Mouse (Mus musculus) hindbrain, embryonic 13.5 days (tissue): ENCODE results near the gene Gpd1l. TPM values are rescaled to one million over a fixed set of nuclear protein-coding genes. Genes with fewer than 3 reads are reported as not detected.
A peak's percentile ranks its signal among the peaks of the same experiment; 100 is the strongest.

Experiments
- ATAC-seq: fragments of 200-750 bp; cut with Nextera tagmentation; 2 replicates; pipeline ENCODE4 v1.8.0; 2017; ENCODE audit warnings: moderate TSS enrichment; ENCODE audit not compliant: low FRiP score
- H3K27ac ChIP-seq: fragments of 300-500 bp; sonication (generic); 2 replicates; pipeline ENCODE4 v1.5.1; 2015; ENCODE audit warnings: inconsistent platforms, mild to moderate bottlenecking, moderate library complexity
- H3K27me3 ChIP-seq: fragments of 300-500 bp; sonication (generic); 2 replicates; pipeline ENCODE4 v1.6.1; 2015; ENCODE audit warnings: mild to moderate bottlenecking, inconsistent platforms
- H3K36me3 ChIP-seq: fragments of 300-500 bp; sonication (generic); 2 replicates; pipeline ENCODE4 v1.6.1; 2015; ENCODE audit warnings: mild to moderate bottlenecking, inconsistent platforms
- H3K4me1 ChIP-seq: fragments of 300-500 bp; sonication (generic); replicated peaks from 2 replicates; pipeline ENCODE4 v1.6.1; 2015; ENCODE audit warnings: inconsistent platforms
- H3K4me2 ChIP-seq: fragments of 300-500 bp; sonication (generic); 2 replicates; pipeline ENCODE4 v1.6.1; 2015; ENCODE audit warnings: inconsistent platforms, mild to moderate bottlenecking, moderate library complexity
- H3K4me3 ChIP-seq: fragments of 300-500 bp; sonication (generic); 2 replicates; pipeline ENCODE4 v1.5.1; 2015; ENCODE audit warnings: mild to moderate bottlenecking, inconsistent platforms
- H3K9ac ChIP-seq: fragments of 300-500 bp; sonication (generic); 2 replicates; pipeline ENCODE4 v1.6.1; 2015; ENCODE audit warnings: mild to moderate bottlenecking, inconsistent platforms
- H3K9me3 ChIP-seq: fragments of 300-500 bp; sonication (generic); 2 replicates; pipeline ENCODE4 v1.6.1; 2016; ENCODE audit warnings: inconsistent platforms
- WGBS: fragments of 180-500 bp; shearing (Covaris S2); methylation state at CpG from one replicate; pipeline ENCODE4 v1.1.7; 2015; 5-methylcytosine and 5-hydroxymethylcytosine counted together
- polyA plus RNA-seq: library from polyadenylated mRNA; unstranded; fragments of >200 nt; fragmentation: Nextera tagmentation; extraction: Ambion mirVana; gene quantifications from 2 replicates; pipeline ENCODE4 v1.2.1, GENCODE M21; 2015

Gpd1l gene
- polyA plus RNA-seq, 1 experiment from 2014 or later, result 22.4 TPM

GRCm38 (mm10) chr9:114924511-114924910, 9.3 kb downstream of the Gpd1l start:
- Histone ChIP-seq H3K4me3 (no peak overlapping the region), H3K9me3 (no peaks in the 10 kb centered on the region), H3K4me1 (peaks cover 12% of the 10 kb centered on the region), H3K4me2 (no peak overlapping the region), H3K9ac (peak overlapping the region; percentile 19; the same call in 1 of the 2 replicates), H3K27me3 (no peaks in the 10 kb centered on the region), H3K36me3 (peaks cover 3% of the 10 kb centered on the region; the same call in 1 of the 2 replicates), H3K27ac (no peak overlapping the region)
- no peak for ATAC-seq
- 59% methylated on average over 5 of the region's 5 CpGs for WGBS

- 59% methylated on average over 5 of the region's 5 CpGs for WGBS
- H3K4me1 ChIP-seq, result peaks cover 12% of the 10 kb centered on the region
- no peaks in the 10 kb centered on the region for H3K9me3 ChIP-seq
Measured at GRCm38 (mm10) chr9:114922209-114922608, 11.6 kb downstream of the Gpd1l start.

GRCm38 (mm10) chr9:114921352-114922081, 12.3 kb downstream of the Gpd1l start:
- H3K4me1 ChIP-seq, result peaks cover 12% of the 10 kb centered on the region
- no peaks in the 10 kb centered on the region for H3K9me3 ChIP-seq
- ATAC-seq, result no peak
- H3K9ac ChIP-seq, result no peak overlapping the region
- no peaks in the 10 kb centered on the region for H3K27me3 ChIP-seq
- 72% methylated on average over 2 of the region's 2 CpGs for WGBS
- no peak overlapping the region for H3K27ac ChIP-seq
- H3K4me2 ChIP-seq, result no peak overlapping the region
- peaks cover 29% of the 10 kb centered on the region for H3K36me3 ChIP-seq
- no peak overlapping the region for H3K4me3 ChIP-seq

More at GRCm38 (mm10) chr9:114922209-114922608, 11.6 kb downstream of the Gpd1l start:
- no peak overlapping the region for H3K4me3 ChIP-seq
- ATAC-seq, result no peak
- no peak overlapping the region for H3K4me2 ChIP-seq
- H3K9ac ChIP-seq, result no peak overlapping the region
- peaks cover 22% of the 10 kb centered on the region for H3K36me3 ChIP-seq
- no peaks in the 10 kb centered on the region for H3K27me3 ChIP-seq
- H3K27ac ChIP-seq, result no peak overlapping the region

- Histone ChIP-seq H3K9ac (no peak overlapping the region), H3K27me3 (no peaks in the 10 kb centered on the region), H3K4me1 (peaks cover 12% of the 10 kb centered on the region), H3K27ac (no peak overlapping the region), H3K9me3 (no peaks in the 10 kb centered on the region), H3K36me3 (peaks cover 38% of the 10 kb centered on the region), H3K4me2 (no peak overlapping the region), H3K4me3 (no peak overlapping the region)
- no peak for ATAC-seq
- 90% methylated on average over 9 of the region's 9 CpGs for WGBS
Measured at GRCm38 (mm10) chr9:114920569-114920968, 13.2 kb downstream of the Gpd1l start.

- peaks cover 6% of the 10 kb centered on the region for H3K4me1 ChIP-seq
- H3K9me3 ChIP-seq, result no peaks in the 10 kb centered on the region
- ATAC-seq, result no peak
- H3K4me3 ChIP-seq, result no peak overlapping the region
- no peaks in the 10 kb centered on the region for H3K27me3 ChIP-seq
- H3K9ac ChIP-seq, result no peak overlapping the region
- H3K36me3 ChIP-seq, result peaks cover 61% of the 10 kb centered on the region
- H3K27ac ChIP-seq, result no peak overlapping the region
- 47% methylated on average over 18 of the region's 18 CpGs for WGBS
- H3K4me2 ChIP-seq, result no peak overlapping the region
Measured at GRCm38 (mm10) chr9:114912680-114913649, 20.8 kb downstream of the Gpd1l start.

- H3K4me3 ChIP-seq, result no peak overlapping the region
Measured at GRCm38 (mm10) chr9:114907509-114907908, 26.3 kb downstream of the Gpd1l start.

GRCm38 (mm10) chr9:114895919-114896318, 37.9 kb downstream of the Gpd1l start:
- H3K36me3 ChIP-seq, result peaks cover 4% of the 10 kb centered on the region; the same call in 1 of the 2 replicates
- H3K27me3 ChIP-seq, result no peaks in the 10 kb centered on the region
- H3K9me3 ChIP-seq, result no peaks in the 10 kb centered on the region
- H3K4me3 ChIP-seq, result no peak overlapping the region
- no peak for ATAC-seq
- H3K27ac ChIP-seq, result no peak overlapping the region
- no peak overlapping the region for H3K9ac ChIP-seq
- H3K4me2 ChIP-seq, result no peak overlapping the region
- no peaks in the 10 kb centered on the region for H3K4me1 ChIP-seq
- 73% methylated on average over 4 of the region's 4 CpGs for WGBS

More at GRCm38 (mm10) chr9:114907509-114907908, 26.3 kb downstream of the Gpd1l start:
- H3K36me3 ChIP-seq, result peaks cover 45% of the 10 kb centered on the region
- WGBS, result 83% methylated on average over 7 of the region's 7 CpGs
- no peak overlapping the region for H3K4me2 ChIP-seq
- H3K27me3 ChIP-seq, result no peaks in the 10 kb centered on the region
- no peak for ATAC-seq
- peaks cover under 1% of the 10 kb centered on the region; the same call in 1 of the 2 replicates for H3K4me1 ChIP-seq
- H3K9ac ChIP-seq, result no peak overlapping the region
- H3K27ac ChIP-seq, result no peak overlapping the region
- no peaks in the 10 kb centered on the region for H3K9me3 ChIP-seq

GRCm38 (mm10) chr9:114892974-114893373, 40.8 kb downstream of the Gpd1l start:
- H3K4me1 ChIP-seq, result 0 out of 2 replicates have a peak, but pooled peaks cover 6% of the 10 kb centered on the region
- H3K4me3 ChIP-seq, result no peak overlapping the region
- WGBS, result 88% methylated on average over 11 of the region's 11 CpGs
- no peak for ATAC-seq
- no peaks in the 10 kb centered on the region for H3K9me3 ChIP-seq
- 0 out of 2 replicates have a peak, but pooled peaks cover under 1% of the 10 kb centered on the region for H3K36me3 ChIP-seq
- H3K4me2 ChIP-seq, result no peak overlapping the region
- H3K27ac ChIP-seq, result no peak overlapping the region
- H3K27me3 ChIP-seq, result no peaks in the 10 kb centered on the region
- H3K9ac ChIP-seq, result no peak overlapping the region

GRCm38 (mm10) chr9:114890377-114890776, 43.4 kb downstream of the Gpd1l start:
- H3K36me3 ChIP-seq, result no peaks in the 10 kb centered on the region
- no peak overlapping the region for H3K4me2 ChIP-seq
- no peak overlapping the region for H3K4me3 ChIP-seq
- no peak for ATAC-seq
- no peak overlapping the region for H3K27ac ChIP-seq
- 53% methylated on average over 7 of the region's 7 CpGs for WGBS
- H3K4me1 ChIP-seq, result 0 out of 2 replicates have a peak, but pooled peaks cover 6% of the 10 kb centered on the region
- no peaks in the 10 kb centered on the region for H3K27me3 ChIP-seq
- no peaks in the 10 kb centered on the region for H3K9me3 ChIP-seq
- no peak overlapping the region for H3K9ac ChIP-seq

GRCm38 (mm10) chr9:114888856-114889407, 44.9 kb downstream of the Gpd1l start:
- ATAC-seq, result no peak
- Histone ChIP-seq H3K4me2 (no peak overlapping the region), H3K27ac (no peak overlapping the region), H3K4me3 (no peak overlapping the region), H3K27me3 (no peaks in the 10 kb centered on the region), H3K9ac (no peak overlapping the region), H3K36me3 (no peaks in the 10 kb centered on the region), H3K4me1 (0 out of 2 replicates have a peak, but pooled peaks cover 6% of the 10 kb centered on the region), H3K9me3 (no peaks in the 10 kb centered on the region)
- 88% methylated on average over 5 of the region's 5 CpGs for WGBS

GRCm38 (mm10) chr9:114887699-114888098, 46.1 kb downstream of the Gpd1l start:
- no peak for ATAC-seq
- Histone ChIP-seq H3K27ac (no peak overlapping the region), H3K4me3 (no peak overlapping the region), H3K9ac (no peak overlapping the region), H3K4me2 (no peak overlapping the region), H3K4me1 (0 out of 2 replicates have a peak, but pooled peaks cover 6% of the 10 kb centered on the region), H3K36me3 (no peaks in the 10 kb centered on the region), H3K9me3 (no peaks in the 10 kb centered on the region), H3K27me3 (no peaks in the 10 kb centered on the region)
- WGBS, result 96% methylated on average over 3 of the region's 3 CpGs
